Mouse (Mus musculus): ENCODE measurements around the gene Mrps22. TPM values are rescaled to one million over a fixed set of nuclear protein-coding genes. Genes with fewer than 3 reads are reported as not detected.

Gene Mrps22
- polyA plus RNA-seq, 1 experiment from 2014 or later = 52.0 TPM

DNA sequence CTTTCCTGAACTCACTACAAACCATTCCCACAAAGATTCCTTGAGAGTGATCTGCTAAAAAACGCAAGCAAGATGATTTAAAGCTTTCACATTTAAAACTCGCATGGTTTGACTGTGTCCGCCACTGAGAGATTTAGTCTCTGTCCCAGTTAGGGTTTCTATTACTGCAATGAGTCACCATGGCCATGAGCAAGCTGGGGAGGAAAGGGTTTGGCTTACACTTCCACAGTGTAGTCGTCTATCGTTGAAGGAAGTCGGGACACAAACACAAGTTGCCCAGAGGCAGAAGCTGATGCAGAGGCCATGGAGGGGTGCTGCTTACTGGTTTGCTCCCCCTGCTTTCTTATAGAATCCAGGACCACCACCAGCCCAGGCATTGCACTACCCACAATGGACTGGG is 1.4 kb downstream of the Mrps22 start:
- Histone ChIP-seq H3K4me1 (ENCODE audit: control insufficient read depth, insufficient read depth, low read length) (peaks cover 9% of the 10 kb centered on the region), H3K4me3 (replicated peaks; ENCODE audit: low read length) (no peak overlapping the region), H3K4me2 (ENCODE audit: low read depth, low read length) (peak overlapping the region; percentile 98), H3K27ac (ENCODE audit: low read length) (no peak overlapping the region), H3K36me3 (ENCODE audit: control insufficient read depth, insufficient read depth, low read length) (peaks cover 11% of the 10 kb centered on the region), H3K27me3 (ENCODE audit: control insufficient read depth, insufficient read depth, low read length) (no peaks in the 10 kb centered on the region), H3K9me3 (replicated peaks; ENCODE audit: control insufficient read depth, low read length) (no peaks in the 10 kb centered on the region), H3K9ac (ENCODE audit: low read length) (no peak overlapping the region)
- ATAC-seq (ENCODE audit: insufficient read depth, low FRiP score) = no peak
- 78% methylated on average over 6 of the region's 6 CpGs for WGBS

DNA sequence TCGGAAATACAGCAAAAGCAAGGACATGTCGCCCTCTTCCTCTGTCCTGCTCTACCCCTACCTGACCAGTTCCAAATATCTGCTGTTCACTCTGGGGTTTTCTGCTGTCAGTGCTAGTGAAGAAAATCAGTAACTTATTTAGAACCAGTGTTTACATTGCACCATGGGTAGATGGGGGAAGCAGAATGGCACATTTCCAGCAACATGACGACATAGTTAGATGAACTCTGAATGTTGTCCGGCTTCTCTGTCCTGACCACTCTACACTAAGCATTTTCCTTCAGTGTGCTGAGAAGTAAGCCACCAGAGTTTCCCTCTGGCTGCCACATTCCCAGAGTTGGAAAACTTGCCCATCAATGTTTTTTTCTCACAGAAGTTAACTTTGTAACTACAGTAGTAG is 17.6 kb downstream of the Mrps22 start:
- Histone ChIP-seq H3K4me2 (ENCODE audit: low read depth, low read length) (no peak overlapping the region), H3K9ac (ENCODE audit: low read length) (no peak overlapping the region), H3K27me3 (ENCODE audit: control insufficient read depth, insufficient read depth, low read length) (no peaks in the 10 kb centered on the region), H3K9me3 (replicated peaks; ENCODE audit: control insufficient read depth, low read length) (no peaks in the 10 kb centered on the region), H3K27ac (ENCODE audit: low read length) (no peak overlapping the region), H3K4me1 (ENCODE audit: control insufficient read depth, insufficient read depth, low read length) (no peaks in the 10 kb centered on the region), H3K4me3 (replicated peaks; ENCODE audit: low read length) (no peak overlapping the region), H3K36me3 (ENCODE audit: control insufficient read depth, insufficient read depth, low read length) (peaks cover 37% of the 10 kb centered on the region)
- no peak for ATAC-seq (ENCODE audit: insufficient read depth, low FRiP score)
- WGBS = 88% methylated on average over 4 of the region's 4 CpGs

DNA sequence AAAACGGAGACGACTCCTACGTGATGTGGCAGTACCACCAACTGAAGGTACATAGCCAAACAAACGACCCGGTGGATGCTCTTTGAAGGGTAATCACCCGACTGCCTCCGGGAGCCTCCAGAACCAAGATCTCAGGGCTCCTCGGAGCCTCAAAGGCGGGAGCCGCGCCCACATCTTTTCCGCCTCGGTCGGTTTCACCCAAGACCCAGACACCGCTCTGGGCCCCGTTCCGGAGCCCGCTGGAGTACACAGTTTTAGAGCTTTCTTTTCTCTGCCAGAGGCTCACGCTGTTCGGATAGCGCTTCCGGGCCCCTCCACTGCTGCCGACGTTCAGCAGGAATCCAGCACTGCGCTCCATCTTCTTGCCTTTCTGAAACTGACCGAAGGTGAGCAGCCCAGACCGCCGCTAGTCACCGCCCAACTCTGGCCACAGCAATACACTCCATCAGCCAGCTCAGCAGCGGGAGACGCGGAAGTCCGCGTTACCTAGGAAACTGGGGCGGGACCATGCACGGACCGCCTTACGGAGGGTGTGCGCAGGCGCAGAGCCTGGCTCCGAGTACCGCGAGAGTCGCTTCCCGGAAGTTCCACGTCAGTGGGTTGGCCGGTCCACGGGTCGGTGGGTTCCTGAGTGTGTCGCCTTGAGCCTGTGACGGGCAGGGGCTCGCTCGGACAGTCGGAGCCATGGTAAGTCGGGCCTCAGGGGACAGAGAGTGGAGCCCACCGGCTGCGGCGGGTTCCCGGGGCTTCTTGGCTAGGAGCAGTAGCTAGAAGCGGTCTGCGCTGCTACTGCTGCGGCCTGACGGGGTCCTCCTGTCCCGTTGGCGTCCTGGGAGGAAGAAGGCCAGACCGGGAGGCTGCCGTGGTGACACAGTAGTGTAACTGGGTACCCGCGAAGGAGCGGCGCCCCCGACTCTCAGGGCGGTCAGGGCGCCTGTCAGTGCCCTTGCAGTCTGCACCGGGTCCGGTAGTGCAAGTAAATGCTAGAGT is 38.0 kb downstream of the Mrps22 start, which contains the start of gene Copb2:
Gene Copb2 (plus strand): TSS at position 585 of the 990 bp plus-strand sequence.
- ATAC-seq (ENCODE audit: insufficient read depth, low FRiP score) = peak; percentile 100
- Histone ChIP-seq H3K9ac (ENCODE audit: low read length) (peak within 1 kb of the TSS; percentile 87), H3K4me2 (ENCODE audit: low read depth, low read length) (peak within 1 kb of the TSS; percentile 83), H3K27ac (ENCODE audit: low read length) (peak within 1 kb of the TSS; percentile 92), H3K36me3 (ENCODE audit: control insufficient read depth, insufficient read depth, low read length) (0 out of 2 replicates have a peak, but pooled peaks cover 7% of the 10 kb centered on the region), H3K4me3 (replicated peaks; ENCODE audit: low read length) (peak within 1 kb of the TSS; percentile 84), H3K4me1 (ENCODE audit: control insufficient read depth, insufficient read depth, low read length) (peaks cover 19% of the 10 kb centered on the region), H3K9me3 (replicated peaks; ENCODE audit: control insufficient read depth, low read length) (no peaks in the 10 kb centered on the region), H3K27me3 (ENCODE audit: control insufficient read depth, insufficient read depth, low read length) (no peaks in the 10 kb centered on the region)
- WGBS = under 1% methylated on average over 76 of the region's 76 CpGs

DNA sequence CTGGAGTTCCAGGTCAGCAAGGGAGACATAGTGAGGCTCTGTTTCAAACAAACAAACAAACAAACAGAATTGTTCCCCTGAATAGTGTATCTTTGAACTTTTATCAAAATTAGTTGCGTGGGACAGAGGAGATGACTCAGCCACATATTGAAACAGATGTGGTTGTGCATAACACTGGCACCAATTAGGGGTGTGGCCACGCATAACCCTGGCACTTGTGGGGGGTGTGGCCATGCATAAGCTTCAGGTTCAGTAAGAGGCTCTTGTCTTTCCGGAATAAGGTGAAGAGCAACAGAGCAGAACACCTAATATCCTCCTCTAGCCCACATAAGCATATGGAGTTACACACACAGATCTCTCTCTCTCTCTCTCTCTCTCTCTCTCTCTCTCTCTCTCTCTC is 57.4 kb downstream of the Mrps22 start:
- Histone ChIP-seq H3K27me3 (ENCODE audit: control insufficient read depth, insufficient read depth, low read length) (no peaks in the 10 kb centered on the region), H3K27ac (ENCODE audit: low read length) (no peak overlapping the region), H3K4me2 (ENCODE audit: low read depth, low read length) (no peak overlapping the region), H3K4me1 (ENCODE audit: control insufficient read depth, insufficient read depth, low read length) (no peaks in the 10 kb centered on the region), H3K4me3 (replicated peaks; ENCODE audit: low read length) (no peak overlapping the region), H3K9ac (ENCODE audit: low read length) (no peak overlapping the region), H3K36me3 (ENCODE audit: control insufficient read depth, insufficient read depth, low read length) (no peaks in the 10 kb centered on the region), H3K9me3 (replicated peaks; ENCODE audit: control insufficient read depth, low read length) (no peaks in the 10 kb centered on the region)
- no peak for ATAC-seq (ENCODE audit: insufficient read depth, low FRiP score)
- 67% methylated on average over 3 of the region's 3 CpGs for WGBS

Other genes starting within 250 kb of the Mrps22 start
- 81.3 and 82.8 TPM in 2 replicates for gene Rbp1, start 178.7 kb downstream of the Mrps22 start, polyA plus RNA-seq (2015; fragmentation: Nextera tagmentation; extraction: Ambion mirVana)
- gene Rbp2, start 115.5 kb downstream of the Mrps22 start, polyA plus RNA-seq (2015; fragmentation: Nextera tagmentation; extraction: Ambion mirVana) = 164 and 168 TPM in 2 replicates
- gene Copb2, start 37.9 kb downstream of the Mrps22 start, polyA plus RNA-seq (2015; fragmentation: Nextera tagmentation; extraction: Ambion mirVana) = 174 and 181 TPM in 2 replicates
- gene Prr23a1, start 240.8 kb upstream of the Mrps22 start, polyA plus RNA-seq (2015; fragmentation: Nextera tagmentation; extraction: Ambion mirVana) = not detected in 2 replicates

All from stomach, embryonic 16.5 days (tissue).